Mouse (Mus musculus) testis, adult 2 months (tissue): ENCODE measurements around the gene Oaz1.

Source experiments
- CTCF ChIP-seq: fragments of 200-500 bp; IDR thresholded peaks from 2 replicates; pipeline ENCODE4 v1.5.1; 2012; ENCODE audit warnings: low read depth, mild to moderate bottlenecking, inconsistent platforms, low read length, moderate library complexity; ENCODE audit not compliant: control insufficient read depth, insufficient read depth, insufficient replicate concordance
- POLR2A ChIP-seq: fragments of 200-500 bp; IDR thresholded peaks from 2 replicates; pipeline ENCODE4 v1.6.1; 2012; ENCODE audit warnings: low read depth, mild to moderate bottlenecking, inconsistent platforms, low read length, moderate library complexity; ENCODE audit not compliant: control insufficient read depth

GRCm38 (mm10) chr10:80808099-80808984, 18.1 kb upstream of the Oaz1 start:
- TF ChIP-seq CTCF (no peak), POLR2A (no peak; the same call in 1 of the 2 replicates)
